Mouse (Mus musculus): ENCODE measurements at regions not wholly inside any gene's neighbourhood (a gene's known extent, or its start where the extent isn't known, plus 50 kb on each side); places are given as distances from the start of the nearest gene placed in this dataset.

GRCm38 (mm10) chr3:81279266-81279665 lies 243.1 kb downstream of the Pdgfc start:
- no peak overlapping the region for H3K4me2 ChIP-seq
- no peak overlapping the region for H3K4me3 ChIP-seq
- H3K4me1 ChIP-seq = no peaks in the 10 kb centered on the region
- ATAC-seq (ENCODE audit: extremely low read depth, insufficient number of reproducible peaks, low FRiP score, low TSS enrichment) = no peak
- WGBS = 43% methylated on average over 2 of the region's 2 CpGs
- no peaks in the 10 kb centered on the region for H3K36me3 ChIP-seq
- no peaks in the 10 kb centered on the region for H3K9me3 ChIP-seq
- H3K27me3 ChIP-seq (replicated peaks) = no peaks in the 10 kb centered on the region
- no peak overlapping the region for H3K9ac ChIP-seq
- no peak overlapping the region for H3K27ac ChIP-seq (replicated peaks)

DNA sequence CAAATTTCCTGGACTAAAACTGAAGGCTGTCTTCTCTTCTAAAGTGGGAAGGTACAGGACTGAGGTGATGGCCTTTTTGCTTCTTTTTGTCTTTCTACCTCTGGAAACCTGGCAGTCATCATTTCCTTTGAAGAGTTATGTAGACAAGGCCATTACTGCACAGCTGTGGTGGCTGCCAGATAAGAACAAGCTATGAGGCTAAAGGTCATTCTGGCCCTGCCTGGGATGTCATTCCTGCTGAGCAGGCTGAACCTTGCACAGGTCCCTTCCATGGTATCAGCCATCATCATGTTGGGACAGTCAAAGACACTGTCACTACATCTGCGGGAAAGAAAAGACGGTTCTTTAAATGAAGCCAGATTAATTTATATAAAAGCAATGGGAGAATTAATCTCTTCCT lies 253.5 kb downstream of the Pdgfc start:
- no peak overlapping the region for H3K9ac ChIP-seq
- H3K27me3 ChIP-seq (replicated peaks) = no peaks in the 10 kb centered on the region
- H3K36me3 ChIP-seq = no peaks in the 10 kb centered on the region
- ATAC-seq (ENCODE audit: extremely low read depth, insufficient number of reproducible peaks, low FRiP score, low TSS enrichment) = no peak
- no peaks in the 10 kb centered on the region for H3K9me3 ChIP-seq
- WGBS = 79% methylated on average over 2 of the region's 2 CpGs
- no peak overlapping the region for H3K4me2 ChIP-seq
- no peaks in the 10 kb centered on the region for H3K4me1 ChIP-seq
- no peak overlapping the region for H3K4me3 ChIP-seq
- H3K27ac ChIP-seq (replicated peaks) = no peak overlapping the region

DNA sequence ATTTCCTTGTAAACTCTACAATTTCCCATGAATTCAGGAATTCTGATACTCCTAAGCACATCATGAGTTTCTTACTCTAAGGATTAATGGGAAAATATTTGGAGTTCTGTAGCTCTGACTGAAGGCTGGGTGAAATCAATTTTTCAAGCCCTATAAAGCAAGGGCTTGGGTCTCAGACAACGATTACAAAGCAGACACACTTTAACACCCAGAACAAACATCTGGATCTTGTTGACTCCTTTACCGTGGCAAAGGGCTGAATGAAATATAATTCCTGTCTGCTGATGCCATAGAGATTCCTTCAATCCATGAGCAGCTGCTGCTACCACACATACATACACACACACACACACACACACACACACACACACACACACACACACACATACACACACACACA lies 256.2 kb downstream of the Pdgfc start:
- Histone ChIP-seq H3K4me1 (no peaks in the 10 kb centered on the region), H3K4me3 (no peak overlapping the region), H3K9me3 (no peaks in the 10 kb centered on the region), H3K4me2 (no peak overlapping the region), H3K27ac (replicated peaks) (no peak overlapping the region), H3K36me3 (no peaks in the 10 kb centered on the region), H3K9ac (no peak overlapping the region), H3K27me3 (replicated peaks) (no peaks in the 10 kb centered on the region)
- no peak for ATAC-seq (ENCODE audit: extremely low read depth, insufficient number of reproducible peaks, low FRiP score, low TSS enrichment)
- 69% methylated on average over 2 of the region's 2 CpGs for WGBS

- Histone ChIP-seq H3K9me3 (no peaks in the 10 kb centered on the region), H3K27ac (replicated peaks) (no peak overlapping the region), H3K4me2 (no peak overlapping the region), H3K36me3 (no peaks in the 10 kb centered on the region), H3K9ac (no peak overlapping the region), H3K4me3 (no peak overlapping the region), H3K27me3 (replicated peaks) (no peaks in the 10 kb centered on the region), H3K4me1 (no peaks in the 10 kb centered on the region)
- ATAC-seq (ENCODE audit: extremely low read depth, insufficient number of reproducible peaks, low FRiP score, low TSS enrichment) = no peak
- WGBS = 73% methylated on average over 3 of the region's 3 CpGs
These were observed 257.1 kb downstream of the Pdgfc start for GRCm38 (mm10) chr3:81293186-81293819.

DNA sequence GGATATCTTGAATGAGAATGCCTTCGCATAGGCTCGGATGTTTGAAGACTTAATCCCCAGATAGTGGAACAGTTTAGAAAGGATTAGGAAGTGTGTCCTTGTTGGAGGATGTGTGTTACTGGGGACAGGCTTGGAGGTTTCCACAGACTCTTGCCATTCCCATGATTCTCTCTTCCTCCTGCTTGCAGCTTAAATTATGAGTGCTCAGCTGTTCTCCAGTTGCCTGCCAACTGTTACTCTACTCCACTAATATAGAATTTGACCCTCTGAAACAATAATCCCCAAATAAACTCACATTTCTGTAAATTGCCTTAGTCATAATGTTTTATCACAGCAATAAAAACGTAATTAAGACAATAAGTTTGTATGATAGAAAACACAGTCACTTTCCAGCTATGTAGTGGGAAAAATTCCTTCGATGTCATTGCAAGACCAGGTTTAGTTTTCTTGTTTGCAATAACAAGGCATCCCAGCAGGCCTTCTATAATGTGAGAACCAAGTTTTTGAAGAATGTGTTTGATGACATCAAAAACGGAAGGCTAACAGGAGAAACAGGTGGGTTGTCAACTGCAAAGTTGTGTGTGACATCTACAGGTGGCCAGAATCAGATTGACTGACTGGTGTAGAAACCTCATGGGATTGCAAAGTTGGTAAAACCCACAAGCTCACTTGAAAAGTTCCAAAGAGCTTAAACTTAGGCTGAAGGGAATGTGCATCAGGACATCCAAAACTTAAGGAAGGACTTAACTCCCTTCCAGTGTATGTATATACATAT lies 268.0 kb downstream of the Pdgfc start:
- ATAC-seq (ENCODE audit: extremely low read depth, insufficient number of reproducible peaks, low FRiP score, low TSS enrichment) = no peak
- Histone ChIP-seq H3K4me1 (no peaks in the 10 kb centered on the region), H3K36me3 (no peaks in the 10 kb centered on the region), H3K9ac (no peak overlapping the region), H3K27ac (replicated peaks) (no peak overlapping the region), H3K27me3 (replicated peaks) (no peaks in the 10 kb centered on the region), H3K4me2 (no peak overlapping the region), H3K4me3 (no peak overlapping the region), H3K9me3 (no peaks in the 10 kb centered on the region)
- 82% methylated on average over 5 of the region's 5 CpGs for WGBS

- 69% methylated on average over 10 of the region's 10 CpGs for WGBS
- no peaks in the 10 kb centered on the region for H3K36me3 ChIP-seq
- no peak for ATAC-seq (ENCODE audit: extremely low read depth, insufficient number of reproducible peaks, low FRiP score, low TSS enrichment)
These were observed 269.4 kb downstream of the Pdgfc start for GRCm38 (mm10) chr3:81305412-81306165.

DNA sequence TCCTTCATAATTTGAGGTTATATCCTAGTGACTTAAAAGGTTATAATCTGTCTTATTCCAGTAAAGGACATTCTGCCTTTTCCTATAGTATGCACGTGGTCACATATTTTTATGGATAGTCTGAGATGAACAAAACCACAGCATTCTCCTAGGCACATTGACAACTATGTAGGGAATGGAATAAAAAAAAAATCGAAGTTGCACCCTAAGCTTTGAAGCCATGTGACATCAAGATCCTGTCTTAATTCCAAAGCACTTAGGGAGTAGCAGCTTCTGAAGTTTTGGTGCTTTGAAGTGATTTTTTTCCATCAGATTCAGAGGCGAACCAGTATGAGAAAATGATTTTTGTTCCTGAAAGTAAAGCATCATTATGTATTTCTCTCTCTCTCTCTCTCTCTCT lies 290.6 kb downstream of the Pdgfc start:
- Histone ChIP-seq H3K9me3 (no peaks in the 10 kb centered on the region), H3K4me2 (no peak overlapping the region), H3K27ac (replicated peaks) (no peak overlapping the region), H3K36me3 (no peaks in the 10 kb centered on the region), H3K9ac (no peak overlapping the region), H3K4me3 (no peak overlapping the region), H3K4me1 (no peaks in the 10 kb centered on the region), H3K27me3 (replicated peaks) (no peaks in the 10 kb centered on the region)
- ATAC-seq (ENCODE audit: extremely low read depth, insufficient number of reproducible peaks, low FRiP score, low TSS enrichment) = no peak
- 63% methylated on average over 3 of the region's 3 CpGs for WGBS

More at GRCm38 (mm10) chr3:81305412-81306165, 269.4 kb downstream of the Pdgfc start:
- Histone ChIP-seq H3K4me2 (no peak overlapping the region), H3K27ac (replicated peaks) (no peak overlapping the region), H3K4me1 (no peaks in the 10 kb centered on the region), H3K9ac (no peak overlapping the region), H3K27me3 (replicated peaks) (no peaks in the 10 kb centered on the region), H3K9me3 (no peaks in the 10 kb centered on the region), H3K4me3 (no peak overlapping the region)

DNA sequence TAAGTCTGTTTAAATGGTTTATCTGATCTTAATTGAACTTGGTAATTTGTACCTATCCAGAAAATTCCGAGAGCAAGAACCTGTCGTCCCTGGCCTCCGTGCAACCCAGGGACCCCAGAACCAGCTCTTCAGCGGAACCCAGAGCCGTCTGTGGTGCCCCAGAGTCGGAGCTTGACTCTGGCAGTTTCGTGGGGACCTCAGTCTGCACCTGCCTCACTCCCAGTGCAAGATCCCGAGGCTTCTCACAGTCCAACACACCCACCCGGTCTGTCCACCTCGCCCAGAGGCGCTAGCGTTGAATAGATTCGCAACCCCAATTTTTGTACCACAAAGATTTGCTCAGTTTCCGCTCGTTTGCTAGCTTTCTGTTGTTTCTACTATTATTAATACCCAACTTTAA lies 315.5 kb downstream of the Pdgfc start:
- Histone ChIP-seq H3K4me2 (no peak overlapping the region), H3K27ac (replicated peaks) (no peak overlapping the region), H3K4me1 (no peaks in the 10 kb centered on the region), H3K9ac (no peak overlapping the region), H3K4me3 (no peak overlapping the region), H3K9me3 (no peaks in the 10 kb centered on the region), H3K36me3 (no peaks in the 10 kb centered on the region), H3K27me3 (replicated peaks) (no peaks in the 10 kb centered on the region)
- ATAC-seq (ENCODE audit: extremely low read depth, insufficient number of reproducible peaks, low FRiP score, low TSS enrichment) = no peak
- 82% methylated on average over 15 of the region's 15 CpGs for WGBS

DNA sequence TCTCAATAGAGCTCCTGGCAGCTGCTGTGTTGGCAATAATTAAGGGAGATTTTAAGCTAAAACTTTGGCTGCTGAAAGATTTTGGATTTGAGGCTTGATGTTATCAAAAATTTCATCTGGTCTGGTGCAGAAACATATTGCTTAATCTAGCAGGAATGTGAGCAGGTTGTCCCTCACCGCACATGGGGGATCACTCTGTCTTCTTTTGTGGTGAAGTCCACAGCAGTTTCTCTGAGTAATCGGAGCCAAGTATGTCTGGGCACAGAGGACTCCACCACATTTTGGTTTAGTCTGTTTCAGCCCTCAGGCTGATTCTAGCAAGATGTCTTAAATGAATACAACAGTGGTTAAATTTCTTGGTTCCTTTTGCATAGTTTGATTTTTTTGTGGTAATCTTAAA lies 331.7 kb downstream of the Pdgfc start:
- H3K9me3 ChIP-seq = no peaks in the 10 kb centered on the region
- no peaks in the 10 kb centered on the region for H3K4me1 ChIP-seq
- H3K27me3 ChIP-seq (replicated peaks) = no peaks in the 10 kb centered on the region
- 79% methylated on average over 2 of the region's 2 CpGs for WGBS
- H3K36me3 ChIP-seq = no peaks in the 10 kb centered on the region
- H3K4me3 ChIP-seq = no peak overlapping the region
- H3K9ac ChIP-seq = no peak overlapping the region
- no peak for ATAC-seq (ENCODE audit: extremely low read depth, insufficient number of reproducible peaks, low FRiP score, low TSS enrichment)
- H3K27ac ChIP-seq (replicated peaks) = no peak overlapping the region
- no peak overlapping the region for H3K4me2 ChIP-seq

DNA sequence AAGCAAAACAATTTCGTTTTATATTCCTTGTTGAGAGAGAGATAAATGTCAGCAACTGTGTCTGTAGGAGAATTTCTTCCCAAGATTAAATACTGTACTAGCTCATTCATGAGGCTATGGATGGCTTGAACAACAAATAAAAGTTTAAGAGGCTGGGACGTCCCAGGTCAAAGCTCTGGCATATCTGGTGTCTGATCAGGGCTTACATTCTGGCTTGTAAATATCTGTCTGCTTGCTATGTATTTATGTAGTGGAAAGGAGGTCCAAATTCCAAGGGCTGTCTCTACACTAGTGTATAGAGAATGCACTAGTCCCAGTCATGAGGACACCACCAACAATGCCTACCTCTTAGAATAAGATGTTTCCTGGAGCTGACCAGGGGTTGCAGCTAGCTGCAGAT lies 332.4 kb downstream of the Pdgfc start:
- Histone ChIP-seq H3K9ac (no peak overlapping the region), H3K27ac (replicated peaks) (no peak overlapping the region), H3K27me3 (replicated peaks) (no peaks in the 10 kb centered on the region), H3K4me3 (no peak overlapping the region), H3K36me3 (no peaks in the 10 kb centered on the region), H3K4me1 (no peaks in the 10 kb centered on the region), H3K9me3 (no peaks in the 10 kb centered on the region), H3K4me2 (no peak overlapping the region)
- WGBS = 58% methylated on average over 2 of the region's 2 CpGs
- no peak for ATAC-seq (ENCODE audit: extremely low read depth, insufficient number of reproducible peaks, low FRiP score, low TSS enrichment)

GRCm38 (mm10) chr3:81369742-81370141 lies 333.5 kb downstream of the Pdgfc start:
- Histone ChIP-seq H3K36me3 (no peaks in the 10 kb centered on the region), H3K4me2 (no peak overlapping the region), H3K9ac (no peak overlapping the region), H3K4me1 (no peaks in the 10 kb centered on the region), H3K27ac (replicated peaks) (no peak overlapping the region), H3K9me3 (no peaks in the 10 kb centered on the region), H3K27me3 (replicated peaks) (no peaks in the 10 kb centered on the region), H3K4me3 (no peak overlapping the region)
- no peak for ATAC-seq (ENCODE audit: extremely low read depth, insufficient number of reproducible peaks, low FRiP score, low TSS enrichment)

Data from heart, embryonic 13.5 days (tissue).